Mouse (Mus musculus): ENCODE data around the gene Psd4.

Gene Psd4

DNA sequence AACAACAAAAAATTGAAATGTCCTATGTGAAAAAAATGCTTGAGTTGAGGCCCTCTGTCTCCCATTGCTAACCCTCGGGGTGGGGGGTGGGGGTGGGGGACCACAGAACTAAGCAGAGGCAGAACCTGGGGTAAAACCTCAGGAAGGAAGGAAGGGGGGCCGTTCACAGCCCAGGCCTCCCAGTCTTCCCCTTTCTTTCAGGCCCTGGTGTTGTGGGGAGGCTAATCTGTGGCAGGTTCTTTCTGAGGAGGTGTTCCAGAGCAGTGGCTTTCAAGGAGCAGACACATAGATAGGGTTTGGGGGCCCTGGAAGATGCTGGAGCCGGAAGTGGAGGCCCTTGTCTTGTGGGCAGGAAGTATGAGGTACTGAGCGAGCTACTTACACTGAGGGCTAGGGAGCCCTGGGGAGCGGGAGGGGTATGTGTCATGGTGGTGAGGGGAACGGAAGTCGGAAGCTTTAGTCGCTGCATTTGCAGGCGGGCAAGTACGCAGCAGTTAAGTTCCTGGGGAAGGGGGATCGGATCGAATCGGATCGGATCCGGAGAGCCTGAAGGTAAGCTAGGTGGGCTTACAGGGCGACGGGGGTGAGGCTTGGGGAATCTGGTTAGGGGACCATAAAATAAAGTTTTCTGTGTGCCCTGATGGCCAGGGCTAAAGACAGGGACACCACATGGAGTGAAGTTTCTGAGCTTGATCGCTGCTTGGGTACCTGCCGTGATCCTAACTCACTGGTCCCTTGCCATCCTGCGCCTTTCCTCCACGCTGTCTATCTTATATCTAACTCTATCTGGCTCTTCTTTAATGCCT lies 19.0 kb downstream of the Psd4 start:
- DNase-seq = peak; percentile 45

DNA sequence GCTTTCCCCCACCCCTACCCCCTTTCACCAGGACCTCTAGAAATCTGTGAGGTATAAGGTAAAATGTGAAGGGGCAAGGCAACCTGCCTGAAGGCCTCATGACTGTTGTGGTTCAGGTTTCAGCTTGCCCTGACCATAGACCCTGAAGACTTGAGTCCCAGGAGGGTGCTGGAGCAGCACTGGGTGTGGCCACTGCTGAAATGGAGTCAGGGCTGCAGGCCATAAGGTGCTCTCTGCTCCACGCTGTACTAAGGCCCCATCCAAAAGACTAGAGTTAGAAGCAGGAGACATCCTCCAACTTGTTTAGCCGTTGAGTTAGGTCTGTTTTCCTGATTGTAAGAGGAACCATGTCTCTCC lies 19.6 kb downstream of the Psd4 start:
- DNase-seq = no peak

DNA sequence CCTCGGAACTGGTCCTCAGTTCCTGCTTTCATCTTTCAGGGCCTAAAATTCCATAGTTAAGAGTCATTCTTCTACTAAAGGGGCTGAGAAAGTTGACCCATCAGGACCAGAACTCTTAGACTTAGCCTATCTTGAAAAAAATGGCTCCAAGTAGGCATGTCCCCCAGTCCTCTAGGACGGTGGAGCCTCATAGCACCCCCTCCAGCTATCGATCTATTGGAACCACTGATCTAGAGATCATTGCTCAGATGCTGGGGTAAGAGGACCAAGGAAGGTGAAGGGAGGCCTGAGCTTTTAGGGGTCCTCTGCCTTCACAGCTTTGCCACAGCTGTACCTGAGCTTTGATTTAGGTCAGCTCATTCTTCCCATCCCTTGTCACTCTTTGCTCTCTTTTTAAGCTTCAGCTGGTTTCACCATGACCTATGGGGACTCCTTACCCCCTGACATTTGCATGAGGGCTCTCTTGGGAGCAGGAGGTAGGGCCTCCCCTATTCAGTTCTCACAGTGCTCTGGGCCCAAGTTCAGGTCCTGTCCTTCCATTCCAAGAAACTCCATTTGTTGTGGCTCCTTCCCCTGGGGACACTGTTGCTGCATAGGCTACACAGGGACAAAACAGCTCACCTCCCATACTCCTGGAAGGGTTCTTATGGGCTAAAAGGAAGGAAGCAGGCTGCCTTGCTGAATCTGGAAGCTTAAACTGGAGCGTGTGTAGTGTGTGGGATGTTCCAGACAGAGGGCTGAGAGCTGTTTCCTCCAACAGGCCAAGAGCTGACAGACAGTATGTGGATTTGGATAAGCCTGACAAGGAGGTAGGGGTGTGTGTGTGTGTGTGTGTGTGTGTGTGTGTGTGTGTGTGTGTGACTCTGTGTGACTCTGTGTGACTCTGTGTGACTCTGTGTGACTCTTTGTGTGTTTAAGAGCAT lies 20.2 kb downstream of the Psd4 start:
- DNase-seq = no peak

DNA sequence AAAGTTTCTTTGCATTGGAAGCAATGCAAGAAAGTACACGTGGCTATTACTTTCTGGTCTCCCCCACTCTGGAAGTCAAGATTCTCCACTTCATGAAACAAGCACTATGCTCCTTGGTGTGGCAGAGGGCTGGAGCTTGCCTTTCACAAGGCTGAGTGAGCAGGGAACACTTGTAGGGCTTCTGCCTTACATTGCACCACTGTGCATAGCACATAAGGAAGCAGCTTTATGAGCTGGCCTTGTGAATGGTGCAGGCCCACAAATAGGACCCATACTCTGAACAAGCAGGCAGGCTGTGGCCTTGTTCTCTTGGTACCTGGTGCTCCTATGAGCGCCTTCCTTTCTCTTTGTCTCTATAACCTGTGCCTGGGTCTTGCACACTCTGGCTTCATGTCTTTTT lies 25.9 kb downstream of the Psd4 start:
- no peak for DNase-seq

DNA sequence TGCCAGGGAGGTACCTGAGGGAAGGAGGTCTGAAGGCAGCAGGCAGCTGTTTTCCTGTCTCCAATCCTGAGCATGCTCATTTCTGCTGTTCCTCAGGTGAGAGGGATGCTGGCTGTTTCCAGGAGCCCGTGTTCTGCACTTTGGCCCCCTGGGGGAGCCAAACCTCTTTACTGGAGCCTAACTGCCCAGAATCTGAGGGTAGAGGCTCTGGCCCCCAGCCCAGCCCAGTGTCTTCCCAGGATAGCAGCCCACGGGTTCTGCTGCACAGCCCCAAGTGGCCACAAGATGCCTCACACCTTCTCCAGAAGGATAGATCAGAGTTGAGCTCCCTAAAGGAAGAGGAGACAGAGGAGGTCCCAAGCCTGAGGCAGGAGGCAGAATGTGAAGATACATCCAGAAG lies 29.7 kb downstream of the Psd4 start:
- DNase-seq = no peak

DNA sequence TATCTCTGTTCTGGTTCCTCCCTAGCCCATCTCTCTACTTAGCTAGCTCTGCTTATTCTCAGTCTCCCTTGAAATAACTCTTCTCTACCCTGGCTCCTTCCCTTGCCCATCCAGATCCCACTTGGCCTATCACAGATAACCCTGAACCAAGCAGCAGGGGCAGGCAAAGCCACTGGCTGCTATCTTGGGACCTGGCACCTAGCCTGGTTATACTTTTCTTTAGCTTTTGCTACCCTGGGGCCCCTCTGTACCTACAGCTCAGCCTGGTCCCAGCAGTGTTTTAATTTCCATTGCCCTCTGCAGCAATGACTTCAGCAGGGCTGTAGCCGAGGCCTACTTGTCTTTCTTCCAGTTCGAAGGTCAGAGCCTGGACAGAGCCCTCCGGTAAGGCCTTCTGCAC lies 33.3 kb downstream of the Psd4 start:
- DNase-seq = no peak

DNA sequence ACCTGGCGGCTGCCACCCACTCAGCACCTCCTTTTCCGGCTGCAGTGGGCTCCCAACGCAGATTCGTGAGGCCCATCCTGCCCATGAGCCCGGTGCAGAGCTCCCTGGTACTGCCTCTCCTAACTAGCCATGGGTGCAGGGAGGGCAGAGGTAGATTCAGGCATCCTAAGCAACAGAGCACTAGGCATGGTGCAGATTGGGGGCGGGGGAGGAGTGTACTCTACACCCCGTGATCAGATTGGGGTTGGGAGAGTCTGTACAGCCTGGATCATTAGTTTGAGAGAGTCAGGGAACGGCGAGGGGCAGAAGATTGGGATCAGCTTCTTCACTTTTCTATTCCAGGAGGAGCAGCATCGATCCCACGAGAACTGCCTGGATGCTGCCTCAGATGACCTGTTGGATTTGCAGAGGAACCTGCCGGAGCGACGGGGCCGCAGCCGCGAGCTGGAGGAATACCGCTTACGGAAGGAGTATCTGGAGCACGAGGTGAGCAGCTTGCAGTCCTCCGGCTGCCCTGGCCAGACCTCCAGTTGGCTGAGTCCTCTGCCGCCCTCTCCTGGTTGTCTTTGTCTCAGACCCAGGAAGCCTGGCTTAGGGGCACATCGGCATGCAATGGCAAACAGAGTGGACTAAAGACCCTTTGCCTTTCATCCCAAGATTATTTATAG lies 38.1 kb downstream of the Psd4 start:
- peak; percentile 84 for DNase-seq

DNA sequence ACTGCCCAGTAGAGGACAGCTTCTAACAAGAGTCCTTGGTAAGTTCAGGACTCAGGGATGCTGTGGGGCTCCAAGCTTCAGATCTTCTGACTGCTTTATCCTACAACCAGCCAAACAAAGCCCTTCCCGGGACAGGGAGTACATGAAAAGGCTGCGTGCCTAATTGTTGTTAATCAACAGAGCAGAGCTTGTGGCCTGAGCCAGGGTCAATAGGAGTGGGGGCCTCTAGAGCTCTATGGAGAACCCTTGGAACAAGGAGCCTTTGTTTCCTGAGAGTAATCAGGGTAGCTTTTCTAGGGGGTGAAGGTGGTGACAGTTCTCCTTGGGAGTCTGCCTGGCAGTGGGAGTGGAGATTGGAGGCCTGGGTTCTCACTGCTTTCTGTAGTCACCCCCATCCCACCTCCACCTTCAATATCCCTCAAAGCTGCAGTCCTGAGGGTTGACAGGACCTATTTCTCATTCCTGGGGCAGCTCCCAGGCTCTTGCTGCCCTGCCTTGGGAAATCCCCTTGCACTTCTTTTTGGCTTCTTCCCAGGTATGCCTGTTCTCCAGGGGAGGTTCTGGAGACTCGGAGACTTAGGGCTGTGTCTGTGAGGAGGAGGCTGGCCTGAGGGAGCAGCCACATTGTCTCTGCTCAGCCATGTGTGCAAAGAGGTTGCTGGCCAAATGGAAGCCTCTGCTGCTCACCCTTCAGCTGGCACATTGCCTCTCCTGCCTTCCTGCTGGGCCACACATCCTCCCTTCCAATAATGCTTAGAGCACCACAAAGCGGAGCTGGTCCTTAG lies 40.5 kb downstream of the Psd4 start:
- DNase-seq = no peak

DNA sequence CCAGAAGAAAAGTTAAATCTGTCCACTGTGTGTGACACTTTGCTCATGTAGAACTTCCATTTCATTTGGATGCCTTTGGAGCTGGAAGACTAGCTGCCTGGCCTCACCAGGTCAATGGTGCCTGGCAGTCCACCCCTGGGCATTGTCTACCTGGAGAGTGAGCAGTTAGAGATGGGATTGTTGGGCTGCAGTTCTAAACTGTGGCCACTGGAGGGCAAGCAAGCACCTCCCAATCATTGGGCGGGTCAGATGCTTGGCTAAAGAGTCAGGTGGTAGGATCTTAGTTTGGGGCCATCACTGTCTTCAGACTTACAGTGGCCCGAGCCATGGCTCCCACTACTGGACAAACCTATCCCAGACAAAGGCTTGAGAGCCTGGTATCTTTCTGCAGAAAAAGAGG lies 41.8 kb downstream of the Psd4 start:
- DNase-seq = peak; percentile 74

DNA sequence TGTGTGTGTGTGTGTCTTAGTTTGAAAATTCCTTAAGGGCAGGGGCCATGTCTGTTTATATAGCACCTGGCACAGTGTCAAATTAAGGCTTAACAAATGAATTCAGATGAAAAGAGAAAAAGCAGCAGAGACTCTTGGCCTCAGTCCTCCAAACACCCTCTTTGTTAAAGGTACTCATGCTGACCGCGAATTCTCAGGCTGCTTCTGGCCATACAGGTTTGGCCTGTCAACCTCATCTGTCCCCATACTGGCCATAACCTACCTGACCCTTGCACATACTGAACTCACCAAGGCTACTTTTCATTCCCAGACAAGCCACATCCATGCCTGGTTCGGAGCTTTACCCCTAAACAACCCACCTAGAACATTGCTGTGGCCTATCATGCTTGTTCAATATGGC lies 45.8 kb downstream of the Psd4 start:
- no peak for DNase-seq

DNA sequence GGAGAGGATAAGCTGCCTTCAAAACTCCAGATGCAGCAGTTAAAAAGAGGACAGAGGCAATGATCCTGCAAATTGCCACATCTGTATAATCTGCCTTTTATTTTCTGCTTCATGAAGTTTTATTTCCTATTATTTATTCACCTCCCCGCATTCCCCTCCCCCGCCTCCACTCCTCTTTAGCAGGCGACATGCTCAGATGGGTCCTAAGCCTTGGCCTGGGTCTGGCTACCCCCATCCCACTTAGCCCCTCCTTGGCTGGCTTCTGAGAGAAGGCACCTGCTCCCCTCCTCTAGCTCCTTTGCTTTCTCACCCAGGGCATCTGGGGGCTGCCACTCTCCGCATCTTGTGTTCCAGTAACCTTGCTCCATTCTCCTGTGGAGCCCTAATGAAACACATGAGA lies 46.3 kb downstream of the Psd4 start:
- DNase-seq = no peak

DNA sequence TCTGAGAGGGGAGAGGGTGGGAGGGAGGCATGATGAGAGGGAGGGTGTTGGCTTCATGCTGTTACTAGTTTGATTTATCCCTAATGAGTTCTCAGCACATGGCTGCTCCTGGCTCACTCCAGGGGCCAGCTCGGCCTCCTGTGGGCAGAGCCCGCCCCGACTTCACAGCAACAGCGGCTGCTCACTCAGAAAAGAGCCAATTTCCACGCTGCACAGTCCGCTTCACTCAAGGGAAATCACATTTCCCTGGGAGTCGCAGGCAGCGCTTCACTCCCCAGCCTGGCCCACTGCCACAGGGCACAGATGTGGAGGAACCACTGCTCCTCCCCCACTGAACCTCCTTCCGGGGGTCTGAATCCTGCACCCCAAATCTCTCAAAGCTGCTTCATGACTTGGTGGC lies 49.3 kb downstream of the Psd4 start:
- no peak for DNase-seq

DNA sequence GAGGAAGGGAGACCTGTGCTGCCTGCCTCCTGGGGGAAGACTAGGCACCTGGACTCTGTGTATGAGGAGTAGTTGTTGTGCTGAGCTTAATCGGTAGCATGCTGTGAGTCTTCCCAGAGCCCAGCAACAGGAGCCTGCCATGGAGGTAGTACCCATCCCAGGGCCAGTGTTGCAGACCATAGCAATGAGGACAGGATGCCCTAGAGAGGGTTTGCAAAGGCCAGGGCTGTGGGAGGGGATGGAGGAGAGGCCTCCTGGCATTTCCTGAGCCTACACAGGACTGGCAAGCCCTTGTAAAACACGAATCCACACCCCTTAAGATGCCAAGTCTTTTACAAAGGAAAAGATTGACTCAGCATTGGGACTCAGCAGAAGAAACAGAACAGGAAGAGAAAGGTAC lies 49.7 kb downstream of the Psd4 start:
- no peak for DNase-seq

DNA sequence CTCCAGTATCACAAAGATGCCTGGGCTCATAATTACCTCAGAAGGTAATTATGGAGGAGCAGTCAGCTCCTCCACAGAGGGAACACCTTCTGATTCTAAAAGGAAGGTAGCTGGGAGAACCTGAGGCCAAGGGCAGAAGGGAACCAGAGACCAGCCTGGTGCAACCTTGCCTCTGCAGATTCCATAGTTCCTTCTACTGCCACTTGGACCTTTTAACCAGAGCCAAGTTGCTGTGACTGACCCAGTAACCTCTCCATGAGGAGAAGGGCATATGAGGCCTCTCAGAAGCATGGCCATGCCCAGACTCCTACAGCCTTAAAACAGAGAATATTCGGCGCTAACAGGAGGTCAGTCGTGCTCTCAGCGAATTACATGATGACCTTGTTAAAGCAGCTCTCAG lies 50.2 kb downstream of the Psd4 start:
- no peak for DNase-seq

DNA sequence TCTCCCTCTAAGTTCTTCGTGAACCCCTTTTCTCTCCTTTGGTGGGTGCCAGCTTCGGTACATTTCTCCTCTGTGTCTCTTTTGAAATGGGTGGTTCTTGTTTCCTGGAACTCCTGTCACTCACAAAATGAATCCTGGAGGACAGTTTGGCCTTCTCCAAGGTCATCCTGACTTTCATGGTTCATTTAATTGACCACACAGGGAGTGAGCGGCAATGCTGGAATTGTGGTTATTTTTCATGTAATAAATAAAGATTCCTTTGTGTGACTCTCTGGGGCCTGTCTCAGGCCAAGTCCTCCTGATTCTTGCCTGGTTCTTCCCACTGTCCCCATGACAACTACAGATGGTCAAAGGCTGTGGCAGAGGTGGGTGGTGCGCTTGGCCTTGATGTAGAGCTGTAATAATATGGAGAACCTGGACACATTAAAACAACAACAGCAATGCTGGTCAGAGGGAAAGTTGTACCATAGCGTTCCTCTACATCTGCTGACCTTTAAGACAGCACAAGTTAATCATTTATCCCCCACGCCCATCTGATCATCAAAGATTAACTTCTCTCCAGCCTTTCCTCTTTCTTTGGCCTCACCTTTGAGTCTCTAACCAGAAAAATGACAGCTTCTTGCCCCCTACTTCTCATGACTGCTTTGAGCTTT lies 54.0 kb downstream of the Psd4 start:
- DNase-seq = no peak

DNA sequence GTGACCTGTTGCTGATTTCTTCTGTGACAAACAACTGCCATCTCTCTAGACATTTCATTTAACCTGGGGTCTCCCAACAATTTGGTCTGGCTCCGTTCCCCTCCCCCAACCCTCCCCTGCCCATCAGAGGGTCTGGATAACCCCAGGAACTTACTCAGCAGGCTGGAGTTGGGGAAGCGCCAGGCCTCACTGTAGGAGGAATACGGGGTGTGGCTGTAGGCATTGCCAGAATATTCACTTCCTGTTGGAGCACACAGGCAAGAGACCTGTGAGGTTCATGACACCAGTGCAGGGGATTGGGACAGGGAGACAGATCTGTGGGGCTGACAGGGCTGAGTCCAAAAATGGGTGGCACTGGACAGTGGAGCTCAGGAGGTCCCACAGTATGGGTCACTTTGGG lies 55.4 kb downstream of the Psd4 start:
- no peak for DNase-seq

DNA sequence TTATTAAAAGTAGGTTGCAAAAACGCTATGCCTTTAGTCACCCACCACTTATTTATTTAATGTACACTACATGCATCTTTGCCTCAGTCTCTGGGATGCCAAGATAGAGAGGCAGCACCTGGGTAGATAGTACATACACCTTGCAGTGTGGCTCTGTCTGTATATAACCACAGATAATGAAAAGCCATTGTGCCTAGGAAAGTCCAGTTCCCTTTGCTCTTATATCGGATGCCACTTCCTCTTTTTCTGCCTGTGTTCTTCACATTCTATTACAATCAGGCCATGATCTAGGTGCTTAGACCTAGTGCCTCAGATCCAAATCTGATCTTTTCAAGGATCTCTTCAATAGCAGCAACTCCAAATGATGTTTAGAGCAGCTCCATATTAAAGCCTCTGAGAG lies 58.2 kb downstream of the Psd4 start:
- DNase-seq = no peak

DNA sequence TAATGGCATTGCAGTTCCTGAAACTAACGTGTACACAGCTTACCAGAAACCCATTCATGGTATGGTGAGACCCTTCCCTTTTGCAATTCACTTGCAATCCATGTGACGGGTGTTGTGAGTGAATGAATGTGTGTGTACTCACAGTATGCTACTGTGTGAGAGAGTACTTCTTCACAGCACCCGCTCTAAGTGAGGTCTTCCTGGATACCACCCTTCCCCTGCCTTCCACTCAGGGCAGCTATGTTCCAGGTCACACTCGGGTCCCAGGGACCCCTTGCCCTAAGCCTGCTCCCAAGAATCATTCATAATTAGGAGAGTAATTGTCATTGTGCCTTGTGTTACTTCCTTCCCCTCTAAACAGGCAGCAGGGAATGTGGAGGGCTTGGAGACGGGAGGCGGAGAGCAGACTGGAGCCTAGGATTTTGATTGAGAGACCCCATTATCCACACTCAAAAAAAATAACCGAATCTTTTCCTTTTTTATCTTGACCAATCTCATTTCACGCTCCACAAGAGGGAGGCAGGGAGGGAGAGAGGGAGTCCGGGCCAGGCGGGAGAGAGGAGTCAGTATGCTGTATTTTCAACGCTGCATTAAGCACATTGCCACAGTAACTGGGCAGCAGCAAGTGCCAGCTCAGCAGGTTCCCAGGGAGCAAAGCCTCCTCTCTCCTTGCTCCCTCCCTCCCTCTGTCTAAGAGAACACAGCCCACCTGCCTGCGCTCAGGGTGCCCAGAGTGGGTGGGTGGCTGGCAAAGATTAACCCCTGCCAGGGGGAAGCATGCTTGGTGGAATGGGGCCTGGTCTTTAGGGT lies 60.7 kb downstream of the Psd4 start:
- no peak for DNase-seq

DNA sequence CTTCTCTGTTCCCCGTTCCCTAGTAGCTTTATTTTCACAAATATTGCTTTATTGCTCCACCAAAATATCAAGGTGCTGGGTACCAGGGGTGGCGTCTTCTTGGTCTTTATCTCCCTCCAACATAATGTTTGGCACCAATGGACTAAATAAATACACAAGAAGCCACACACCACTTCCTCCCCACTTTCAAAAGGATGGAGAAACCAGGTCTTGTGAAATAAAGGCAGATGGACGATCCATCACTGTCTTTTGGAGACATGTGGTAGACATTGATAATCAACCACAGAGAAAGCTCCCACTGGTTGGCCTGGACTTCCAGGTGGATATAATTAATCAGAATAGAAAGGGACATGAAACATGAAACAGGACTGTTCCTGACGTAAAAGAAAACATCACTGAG lies 62.4 kb downstream of the Psd4 start:
- no peak for DNase-seq

DNA sequence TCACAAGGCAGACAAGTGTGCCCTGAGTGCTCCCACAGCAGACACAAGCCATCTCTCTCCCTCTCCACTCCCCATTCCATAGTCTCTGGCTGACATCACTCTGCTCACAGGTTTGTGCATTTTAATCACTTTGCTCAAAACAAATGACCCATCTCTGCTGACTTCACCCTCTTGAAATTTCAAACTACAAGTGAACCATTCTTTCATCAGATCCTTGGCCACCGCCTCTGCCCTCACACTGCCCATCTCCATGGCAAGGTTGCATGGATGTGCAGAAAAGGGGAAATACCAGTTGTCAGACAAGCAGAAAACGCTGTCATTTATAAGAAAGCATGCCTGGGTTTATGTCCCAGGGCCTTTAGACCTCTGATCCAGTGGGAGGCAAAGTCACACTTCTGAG lies 67.3 kb downstream of the Psd4 start:
- DNase-seq = no peak

DNA sequence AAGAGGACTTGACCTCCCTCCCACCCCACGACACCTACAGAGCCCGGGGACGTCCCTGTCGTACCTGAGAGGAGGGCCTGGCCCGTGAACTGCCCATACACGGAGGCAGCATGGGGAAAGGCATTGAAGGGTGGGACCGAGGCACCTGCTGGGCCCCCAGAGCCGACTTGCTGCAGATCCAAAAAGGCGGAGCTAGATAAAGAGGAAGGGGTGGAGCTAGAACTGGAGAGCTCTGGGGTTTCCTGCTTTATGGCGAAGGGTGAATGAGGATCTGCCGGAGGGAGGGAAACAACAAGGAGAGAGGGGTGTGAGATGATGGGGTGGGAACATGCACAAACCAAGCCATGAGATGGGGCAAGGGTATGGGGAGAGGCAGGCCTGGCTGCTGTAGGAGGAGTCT lies 68.3 kb downstream of the Psd4 start:
- no peak for DNase-seq

DNA sequence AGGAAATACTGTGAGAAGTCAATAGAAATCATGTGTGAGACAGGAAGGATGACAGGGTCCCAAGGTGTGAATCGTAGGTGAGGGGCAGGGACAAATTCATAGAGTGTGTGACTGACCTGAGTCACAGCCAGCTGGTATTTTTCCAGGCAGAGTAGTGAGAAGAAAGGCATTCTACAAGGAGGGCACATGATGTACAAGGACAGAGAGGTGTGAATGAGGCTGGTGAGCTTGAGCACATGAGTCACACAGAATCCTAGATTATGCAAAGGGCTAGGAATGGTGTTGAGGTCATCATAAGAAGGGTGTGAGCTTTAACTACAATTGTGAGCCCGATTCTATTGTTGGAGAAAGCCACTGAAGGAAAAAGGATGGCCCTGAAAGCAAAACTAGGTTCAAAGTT lies 72.7 kb downstream of the Psd4 start:
- DNase-seq = no peak

Data from lung, postnatal 14 days (tissue).